Mouse (Mus musculus) lung, embryonic 16.5 days (tissue): ENCODE measurements around the gene 3110082I17Rik. TPM values are rescaled to one million over a fixed set of nuclear protein-coding genes. Genes with fewer than 3 reads are reported as not detected.
"Not testable (repeated sequence)": the region's sequence is repeated elsewhere in the genome, so short reads cannot be mapped to it uniquely, and the experiment has no call there.

Source experiments
- ATAC-seq: fragments of 200-750 bp; cut with Nextera tagmentation; 2 replicates; pipeline ENCODE4 v1.8.0; 2017; ENCODE audit warnings: low read depth, mild to moderate bottlenecking, moderate library complexity
- H3K27ac ChIP-seq: fragments of 300-500 bp; sonication (generic); 2 replicates; pipeline ENCODE4 v1.5.1; 2014; ENCODE audit warnings: mild to moderate bottlenecking, control low read depth, low read length
- H3K27me3 ChIP-seq: fragments of 300-500 bp; sonication (generic); 2 replicates; pipeline ENCODE4 v1.6.1; 2014; ENCODE audit warnings: low read depth, low read length, mixed read lengths; ENCODE audit not compliant: control insufficient read depth, insufficient read depth
- H3K36me3 ChIP-seq: fragments of 300-500 bp; sonication (generic); 2 replicates; pipeline ENCODE4 v1.6.1; 2014; ENCODE audit warnings: low read length; ENCODE audit not compliant: control insufficient read depth, insufficient read depth
- H3K4me1 ChIP-seq: fragments of 300-500 bp; sonication (generic); replicated peaks from 2 replicates; pipeline ENCODE4 v1.6.1; 2014; ENCODE audit warnings: low read length, mixed read lengths; ENCODE audit not compliant: control insufficient read depth, insufficient read depth
- H3K4me2 ChIP-seq: fragments of 300-500 bp; sonication (generic); 2 replicates; pipeline ENCODE4 v1.6.1; 2014; ENCODE audit warnings: low read depth, low read length, control low read depth
- H3K4me3 ChIP-seq: fragments of 300-500 bp; sonication (generic); 2 replicates; pipeline ENCODE4 v1.5.1; 2014; ENCODE audit warnings: mild to moderate bottlenecking, low read length, control low read depth
- H3K9ac ChIP-seq: fragments of 300-500 bp; sonication (generic); 2 replicates; pipeline ENCODE4 v1.6.1; 2014; ENCODE audit warnings: low read length, control low read depth
- H3K9me3 ChIP-seq: fragments of 300-500 bp; sonication (generic); 2 replicates; pipeline ENCODE4 v1.6.1; 2016; ENCODE audit warnings: low read length; ENCODE audit not compliant: control insufficient read depth
- WGBS: fragments of 180-500 bp; shearing (Covaris S2); extraction: QIAGEN DNeasy Blood & Tissue Kit; methylation state at CpG from one replicate; pipeline ENCODE4 v1.1.7; 2014; 5-methylcytosine and 5-hydroxymethylcytosine counted together
- polyA plus RNA-seq: library from polyadenylated mRNA; unstranded; fragments of >200 nt; fragmentation: Nextera tagmentation; extraction: Ambion mirVana; gene quantifications from 2 replicates; pipeline ENCODE4 v1.2.1, GENCODE M21; 2015

Gene 3110082I17Rik
- polyA plus RNA-seq, 1 experiment from 2014 or later, result 38.6 TPM

DNA sequence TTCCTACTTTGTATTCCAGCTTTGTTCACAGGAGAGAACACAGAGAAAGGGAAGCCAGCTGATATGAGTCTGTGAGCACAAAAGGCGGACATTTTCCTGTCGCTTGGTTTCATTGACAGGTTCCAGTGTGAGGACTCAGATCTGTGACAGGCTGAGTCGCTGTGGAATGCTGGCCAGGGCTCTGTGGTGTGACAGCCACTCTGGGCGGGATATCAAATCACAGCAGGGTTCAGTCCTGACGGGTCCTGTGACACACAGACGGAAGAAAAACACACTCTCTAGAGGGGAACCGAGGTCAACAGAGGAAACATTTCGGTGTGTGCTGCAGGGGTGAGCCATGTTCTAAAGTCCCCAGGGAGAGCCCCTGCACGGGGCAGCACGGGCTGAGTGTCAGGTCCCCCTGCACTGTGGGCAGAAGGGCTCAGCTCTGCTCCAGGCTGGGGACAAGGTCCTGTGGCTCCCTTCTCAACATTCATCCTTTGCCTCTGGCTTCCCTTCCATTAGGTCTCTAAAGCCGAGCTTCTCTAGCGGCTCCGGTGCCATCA is 122.4 kb downstream of the 3110082I17Rik start:
- Histone ChIP-seq H3K9ac (no peak overlapping the region), H3K4me2 (no peak overlapping the region), H3K36me3 (peaks cover 42% of the 10 kb centered on the region), H3K27me3 (no peaks in the 10 kb centered on the region), H3K4me3 (no peak overlapping the region), H3K4me1 (no peaks in the 10 kb centered on the region), H3K27ac (no peak overlapping the region), H3K9me3 (no peaks in the 10 kb centered on the region)
- 67% methylated on average over 13 of the region's 13 CpGs for WGBS
- ATAC-seq, result 0 out of 2 replicates have a peak, but pooled peaks have one; percentile 19

DNA sequence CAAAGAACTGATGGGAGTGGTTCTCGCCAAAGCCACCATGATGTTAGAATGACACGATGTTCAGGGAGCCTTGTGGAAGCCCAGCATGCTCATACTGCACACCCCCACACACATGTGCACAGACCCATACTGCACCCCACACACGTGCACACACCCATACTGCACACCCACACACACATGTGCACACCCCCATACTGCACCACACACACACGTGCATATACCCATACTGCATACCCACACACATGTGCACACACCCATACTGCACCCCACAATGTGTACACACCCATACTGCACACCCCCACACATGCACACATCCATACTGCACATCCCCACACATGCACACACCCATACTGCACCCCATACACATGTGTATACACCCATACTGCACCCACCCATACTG is 124.7 kb downstream of the 3110082I17Rik start:
- Histone ChIP-seq H3K4me3 (no peak overlapping the region), H3K4me2 (no peak overlapping the region), H3K36me3 (peaks cover 26% of the 10 kb centered on the region), H3K9ac (no peak overlapping the region), H3K9me3 (no peaks in the 10 kb centered on the region), H3K27ac (no peak overlapping the region), H3K27me3 (no peaks in the 10 kb centered on the region), H3K4me1 (no peaks in the 10 kb centered on the region)
- no peak for ATAC-seq
- WGBS, result 87% methylated on average over 4 of the region's 4 CpGs

DNA sequence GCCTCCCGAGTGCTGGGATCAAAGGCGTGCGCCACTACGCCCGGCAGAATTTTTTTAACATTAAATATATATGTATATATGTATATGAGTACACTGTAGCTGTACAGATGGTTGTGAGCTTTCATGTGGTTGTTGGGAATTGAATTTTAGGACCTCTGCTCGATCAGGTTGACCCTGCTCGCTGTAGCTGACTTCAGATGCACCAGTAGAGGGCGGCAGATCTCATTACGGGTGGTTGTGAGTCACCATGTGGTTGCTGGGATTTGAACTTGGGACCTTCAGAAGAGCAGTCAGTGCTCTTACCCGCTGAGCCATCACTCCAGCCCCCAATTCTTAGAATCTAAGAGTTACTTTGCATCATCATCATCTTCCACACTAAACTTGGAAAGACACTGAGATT is 125.9 kb downstream of the 3110082I17Rik start:
- WGBS, result 76% methylated on average over 10 of the region's 10 CpGs
- not testable (repeated sequence) for H3K27me3 ChIP-seq, ATAC-seq, H3K27ac ChIP-seq, H3K9me3 ChIP-seq, H3K9ac ChIP-seq, H3K4me1 ChIP-seq, H3K4me2 ChIP-seq, H3K4me3 ChIP-seq
- peaks cover 19% of the 10 kb centered on the region for H3K36me3 ChIP-seq

DNA sequence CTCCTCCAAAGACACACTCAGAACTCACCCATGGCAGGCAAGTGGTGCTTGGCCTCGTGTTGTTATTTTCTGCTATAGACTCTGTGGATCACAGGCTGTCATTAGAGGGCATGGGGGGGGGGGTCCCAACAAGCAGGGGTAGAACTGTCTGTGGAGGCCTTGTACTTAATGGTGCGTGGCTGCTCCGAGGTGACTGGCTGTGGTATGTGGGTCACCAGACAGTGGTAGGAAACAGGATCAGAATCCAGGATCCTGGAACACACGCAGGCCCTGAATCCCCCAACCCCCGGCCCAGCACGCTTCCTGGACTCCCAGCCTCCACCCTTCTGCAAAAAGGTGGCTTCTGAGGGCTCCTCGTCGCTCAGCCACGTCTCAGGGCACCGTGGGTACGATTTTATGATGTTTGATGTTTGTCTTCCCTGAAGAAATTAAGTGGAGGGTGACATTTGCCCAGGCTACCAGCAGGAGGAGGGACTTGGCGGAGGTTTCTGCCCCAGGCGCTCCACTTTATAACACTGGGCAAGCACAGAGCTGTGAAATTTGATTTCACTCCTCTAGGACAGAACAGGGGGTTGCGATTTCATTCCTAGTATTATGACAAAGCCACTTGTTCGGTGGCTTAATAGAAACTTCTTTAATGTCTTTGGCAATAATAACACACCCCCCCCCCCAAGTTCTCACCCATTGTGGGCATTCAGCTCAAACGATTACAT is 126.9 kb downstream of the 3110082I17Rik start:
- Histone ChIP-seq H3K27ac (no peak overlapping the region), H3K27me3 (no peaks in the 10 kb centered on the region), H3K4me3 (no peak overlapping the region), H3K4me2 (no peak overlapping the region), H3K36me3 (peaks cover 16% of the 10 kb centered on the region), H3K9me3 (no peaks in the 10 kb centered on the region), H3K4me1 (no peaks in the 10 kb centered on the region), H3K9ac (no peak overlapping the region)
- WGBS, result 75% methylated on average over 16 of the region's 16 CpGs
- ATAC-seq, result no peak

DNA sequence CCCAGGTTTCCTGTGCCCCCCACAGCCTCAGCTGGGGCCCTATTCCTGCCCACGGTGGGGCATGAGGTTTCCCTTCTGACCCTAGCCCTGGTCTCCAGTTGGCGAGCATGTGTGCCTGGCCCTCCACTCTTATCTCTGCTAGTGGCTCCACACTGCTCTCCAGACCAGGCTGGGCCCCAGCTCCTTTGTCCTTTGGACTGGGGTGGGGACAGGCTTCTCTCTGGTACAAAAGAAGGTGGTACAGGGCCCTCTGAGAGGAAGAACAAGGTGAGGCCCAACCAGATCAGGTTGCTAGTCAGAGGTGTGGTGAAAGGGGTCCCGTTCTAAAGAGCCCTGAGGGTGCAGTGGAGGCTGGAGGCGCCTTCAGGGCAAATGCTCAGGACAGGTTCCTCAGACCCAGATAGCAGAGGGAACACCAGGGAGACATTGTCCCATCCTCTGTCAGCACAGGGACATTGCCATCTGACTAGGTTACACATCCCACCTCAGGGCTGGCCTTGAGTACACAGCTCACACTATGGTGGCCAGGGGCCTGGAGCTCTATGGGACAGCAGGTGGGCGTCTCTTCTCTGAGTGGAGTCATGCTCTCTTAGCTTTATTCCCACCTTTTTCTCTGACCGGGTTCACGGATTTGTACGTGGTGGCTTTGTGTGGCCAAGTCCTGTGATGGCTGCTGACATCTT is 127.6 kb downstream of the 3110082I17Rik start:
- Histone ChIP-seq H3K4me3 (no peak overlapping the region), H3K27me3 (no peaks in the 10 kb centered on the region), H3K27ac (no peak overlapping the region), H3K9ac (no peak overlapping the region), H3K4me1 (no peaks in the 10 kb centered on the region), H3K4me2 (no peak overlapping the region), H3K9me3 (no peaks in the 10 kb centered on the region), H3K36me3 (peaks cover 12% of the 10 kb centered on the region)
- no peak for ATAC-seq
- 73% methylated on average over 8 of the region's 8 CpGs for WGBS

DNA sequence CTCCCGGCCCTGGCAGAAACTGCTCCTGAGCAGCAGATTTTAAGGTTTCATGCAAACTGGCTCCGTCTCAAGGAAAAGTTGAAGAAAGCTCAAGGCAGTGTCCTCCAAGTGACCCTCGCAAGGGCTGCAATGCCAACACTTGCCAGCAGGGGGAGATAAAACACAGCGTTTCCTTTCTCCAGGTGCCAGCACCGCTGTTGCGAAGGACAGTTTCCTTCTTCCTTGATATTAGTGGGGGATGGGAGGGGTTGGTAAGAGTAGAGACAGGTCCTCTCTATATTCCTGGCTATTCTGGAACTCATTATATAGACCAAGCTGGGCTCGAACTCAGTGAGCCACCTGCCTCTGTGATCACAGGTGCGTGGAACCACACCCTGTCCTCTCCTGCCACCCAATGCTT is 128.6 kb downstream of the 3110082I17Rik start:
- no peak overlapping the region for H3K9ac ChIP-seq

DNA sequence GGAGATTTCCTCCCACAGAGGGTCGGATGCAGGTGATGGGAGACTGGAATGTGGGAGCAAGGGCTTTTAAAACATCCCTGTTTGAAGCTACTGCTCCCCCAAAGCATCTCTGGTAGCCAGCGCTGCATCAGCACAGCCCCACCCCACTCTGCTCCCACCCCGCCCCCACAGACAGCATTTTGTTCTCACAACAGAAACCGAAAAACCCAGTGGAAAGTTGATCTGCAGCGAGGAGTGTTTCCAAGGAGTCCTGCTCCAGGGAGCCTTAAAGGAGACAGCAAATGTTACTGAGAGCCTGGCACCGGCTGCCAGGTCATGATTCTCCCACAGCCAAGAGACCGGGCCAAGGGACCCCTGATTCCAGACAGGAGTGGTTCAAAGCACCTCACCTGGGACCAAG is 129.6 kb downstream of the 3110082I17Rik start:
- H3K27ac ChIP-seq, result no peak overlapping the region
- no peak overlapping the region for H3K4me2 ChIP-seq
- H3K36me3 ChIP-seq, result no peaks in the 10 kb centered on the region
- no peak overlapping the region for H3K4me3 ChIP-seq
- H3K9me3 ChIP-seq, result no peaks in the 10 kb centered on the region
- H3K9ac ChIP-seq, result no peak overlapping the region
- H3K27me3 ChIP-seq, result peaks cover 3% of the 10 kb centered on the region; the same call in 1 of the 2 replicates
- no peaks in the 10 kb centered on the region for H3K4me1 ChIP-seq
- ATAC-seq, result no peak
- WGBS, result 59% methylated on average over 7 of the region's 7 CpGs

More for the DNA sequence above, 128.6 kb downstream of the 3110082I17Rik start:
- peak; percentile 21; the same call in 1 of the 2 replicates for ATAC-seq
- Histone ChIP-seq H3K4me1 (no peaks in the 10 kb centered on the region), H3K9me3 (no peaks in the 10 kb centered on the region), H3K27ac (no peak overlapping the region), H3K27me3 (peaks cover 3% of the 10 kb centered on the region; the same call in 1 of the 2 replicates), H3K4me2 (no peak overlapping the region), H3K4me3 (no peak overlapping the region), H3K36me3 (peaks cover 7% of the 10 kb centered on the region)
- WGBS, result 16% methylated on average over 8 of the region's 8 CpGs

DNA sequence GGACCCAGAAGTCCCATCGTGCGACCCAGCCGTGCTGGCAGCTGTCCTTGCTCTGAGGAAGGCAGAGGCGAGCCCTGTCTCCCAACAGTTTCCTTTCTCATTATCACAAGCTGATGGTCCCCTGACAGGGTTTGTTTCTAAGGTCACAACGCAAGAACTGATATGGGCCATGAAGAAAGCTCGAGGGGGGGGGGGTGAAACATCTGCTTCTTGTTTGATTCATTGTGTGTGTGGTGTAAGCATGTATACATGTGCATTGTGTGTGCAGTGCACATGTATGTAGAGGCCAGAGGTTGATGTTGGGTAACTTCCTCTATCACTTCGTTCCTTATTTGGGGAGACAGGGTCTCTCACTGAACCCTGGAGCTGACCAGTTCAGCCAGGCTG is 132.7 kb downstream of the 3110082I17Rik start:
- no peak for ATAC-seq
- Histone ChIP-seq H3K9ac (no peak overlapping the region), H3K4me2 (no peak overlapping the region), H3K9me3 (no peaks in the 10 kb centered on the region), H3K27me3 (peaks cover 23% of the 10 kb centered on the region), H3K27ac (no peak overlapping the region), H3K4me3 (no peak overlapping the region), H3K4me1 (peaks cover 10% of the 10 kb centered on the region), H3K36me3 (no peaks in the 10 kb centered on the region)
- WGBS, result 56% methylated on average over 7 of the region's 7 CpGs

DNA sequence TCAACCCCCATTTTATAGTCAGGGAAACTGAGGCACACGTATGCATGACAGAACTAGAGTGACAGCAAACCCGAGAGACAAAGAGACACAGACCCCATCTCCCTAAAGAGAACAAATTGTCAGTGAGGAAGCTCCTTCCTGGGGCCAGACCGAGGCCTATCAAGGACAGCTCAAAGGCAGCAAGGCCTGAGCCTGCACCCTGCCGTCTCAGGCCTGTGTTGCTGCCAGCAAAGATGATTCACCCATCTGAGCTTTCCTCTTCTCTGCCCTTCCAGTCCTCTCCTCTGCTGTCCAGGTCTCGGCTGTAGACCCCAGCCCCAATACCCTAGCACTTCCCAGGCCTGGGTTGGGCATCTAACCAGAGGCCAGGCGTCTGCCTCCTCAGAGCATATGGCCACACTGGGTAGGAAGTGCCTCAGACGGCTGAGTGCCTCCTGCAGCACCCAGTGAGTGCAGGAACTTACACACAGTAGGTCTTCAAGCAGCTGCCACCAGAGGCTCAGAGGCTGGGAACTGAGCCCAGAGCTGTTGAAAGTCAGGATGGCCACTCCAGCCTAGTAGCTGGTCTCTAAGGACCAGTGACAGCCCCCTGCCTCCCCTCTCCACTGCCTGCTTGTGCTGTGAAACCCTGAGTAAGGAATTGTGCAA is 133.2 kb downstream of the 3110082I17Rik start:
- H3K9ac ChIP-seq, result no peak overlapping the region
- no peaks in the 10 kb centered on the region for H3K36me3 ChIP-seq
- no peak overlapping the region for H3K27ac ChIP-seq
- H3K4me1 ChIP-seq, result peaks cover 10% of the 10 kb centered on the region
- peaks cover 23% of the 10 kb centered on the region for H3K27me3 ChIP-seq
- no peak for ATAC-seq
- no peaks in the 10 kb centered on the region for H3K9me3 ChIP-seq
- H3K4me3 ChIP-seq, result no peak overlapping the region
- 72% methylated on average over 7 of the region's 7 CpGs for WGBS
- H3K4me2 ChIP-seq, result no peak overlapping the region
